Mouse (Mus musculus) urinary bladder, adult 2 months (tissue): ENCODE results near the gene Card10. TPM values are rescaled to one million over a fixed set of nuclear protein-coding genes. Genes with fewer than 3 reads are reported as not detected.
A peak's percentile ranks its signal among the peaks of the same experiment; 100 is the strongest.

Experiments used
- DNase-seq: peaks from one replicate; pipeline ENCODE4 v3.0.0; 2022; ENCODE audit warnings: low spot score
- polyA plus RNA-seq: library from polyadenylated mRNA; depleted of rRNA; stranded (reverse); fragments of >200 nt; gene quantifications from 2 replicates; pipeline ENCODE4 v1.2.3, GENCODE M21; 2012

The Card10 gene
- polyA plus RNA-seq, 1 experiment, result 9.5 TPM

DNA sequence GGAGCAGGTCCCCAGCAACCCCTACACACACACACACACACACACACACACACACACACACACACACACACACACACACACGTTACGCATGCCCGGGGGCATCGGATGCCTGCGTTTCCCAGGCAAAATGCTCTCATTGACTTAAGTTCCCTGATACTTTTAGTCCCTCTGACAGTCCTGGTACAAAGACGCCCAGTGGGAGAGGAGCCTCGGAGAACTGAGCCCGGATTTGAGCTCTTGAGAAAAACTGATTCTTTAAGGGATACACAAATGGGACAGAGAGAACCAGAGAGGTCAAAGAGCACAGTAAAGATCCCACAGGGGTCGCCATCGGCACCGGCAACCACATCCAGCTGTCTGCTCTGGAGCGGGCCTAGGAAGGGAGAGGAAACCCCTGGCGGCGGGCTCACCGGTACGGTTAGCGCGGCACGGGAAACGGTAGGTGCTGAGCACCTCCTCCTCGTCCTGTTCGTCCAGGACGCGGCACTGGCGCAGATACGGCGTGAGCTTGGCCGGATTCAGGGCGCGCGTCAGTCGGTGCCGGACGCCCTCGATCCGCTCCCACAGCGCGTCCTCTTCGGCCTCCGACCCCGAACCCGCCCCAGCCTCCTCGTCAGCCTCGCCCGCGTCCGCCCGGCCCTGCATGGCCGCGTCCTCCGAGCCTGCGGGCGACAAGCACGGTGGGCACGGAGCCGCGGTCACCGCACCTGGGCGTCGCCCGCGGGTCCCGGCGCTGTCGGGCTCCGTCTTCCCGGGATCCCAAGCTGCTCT, 686 bp downstream of the Card10 start:
- DNase-seq, result no peak

GRCm38 (mm10) chr15:78801571-78801970, 1.3 kb downstream of the Card10 start:
- DNase-seq, result no peak

DNA sequence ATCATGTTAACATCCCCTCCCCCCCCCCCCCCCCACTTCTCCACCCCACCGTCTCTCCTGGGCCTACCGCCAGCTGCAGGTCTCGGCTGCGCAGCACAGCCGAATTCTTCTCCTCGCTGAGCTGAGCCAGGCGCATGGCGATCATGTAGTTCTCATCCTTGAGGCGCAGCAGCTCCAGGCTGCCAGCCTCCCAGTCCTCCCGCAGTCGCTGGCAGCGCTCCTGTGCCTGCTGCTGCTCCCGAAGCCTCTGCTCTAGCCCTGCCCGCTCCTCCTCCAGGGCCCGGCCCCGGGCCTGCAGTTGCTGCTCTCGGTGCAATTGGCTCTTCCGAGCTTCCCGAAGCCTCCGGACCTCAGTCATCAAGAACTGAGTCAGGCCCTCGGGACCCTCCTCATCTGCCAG, 3.8 kb downstream of the Card10 start:
- no peak for DNase-seq

DNA sequence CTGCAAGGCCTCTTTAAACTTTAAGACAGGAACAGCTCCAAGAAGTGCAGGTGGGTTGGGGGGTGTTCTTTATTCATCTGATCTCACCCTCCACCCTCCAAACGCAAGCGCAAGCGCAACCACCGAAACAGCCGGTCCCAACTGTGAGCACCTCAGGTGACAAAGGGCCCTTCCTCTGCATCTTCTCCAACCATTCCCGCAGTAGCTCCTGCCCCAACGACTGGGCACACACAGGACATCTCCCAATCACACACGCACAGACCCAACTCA, 5.8 kb downstream of the Card10 start:
- DNase-seq, result no peak

DNA sequence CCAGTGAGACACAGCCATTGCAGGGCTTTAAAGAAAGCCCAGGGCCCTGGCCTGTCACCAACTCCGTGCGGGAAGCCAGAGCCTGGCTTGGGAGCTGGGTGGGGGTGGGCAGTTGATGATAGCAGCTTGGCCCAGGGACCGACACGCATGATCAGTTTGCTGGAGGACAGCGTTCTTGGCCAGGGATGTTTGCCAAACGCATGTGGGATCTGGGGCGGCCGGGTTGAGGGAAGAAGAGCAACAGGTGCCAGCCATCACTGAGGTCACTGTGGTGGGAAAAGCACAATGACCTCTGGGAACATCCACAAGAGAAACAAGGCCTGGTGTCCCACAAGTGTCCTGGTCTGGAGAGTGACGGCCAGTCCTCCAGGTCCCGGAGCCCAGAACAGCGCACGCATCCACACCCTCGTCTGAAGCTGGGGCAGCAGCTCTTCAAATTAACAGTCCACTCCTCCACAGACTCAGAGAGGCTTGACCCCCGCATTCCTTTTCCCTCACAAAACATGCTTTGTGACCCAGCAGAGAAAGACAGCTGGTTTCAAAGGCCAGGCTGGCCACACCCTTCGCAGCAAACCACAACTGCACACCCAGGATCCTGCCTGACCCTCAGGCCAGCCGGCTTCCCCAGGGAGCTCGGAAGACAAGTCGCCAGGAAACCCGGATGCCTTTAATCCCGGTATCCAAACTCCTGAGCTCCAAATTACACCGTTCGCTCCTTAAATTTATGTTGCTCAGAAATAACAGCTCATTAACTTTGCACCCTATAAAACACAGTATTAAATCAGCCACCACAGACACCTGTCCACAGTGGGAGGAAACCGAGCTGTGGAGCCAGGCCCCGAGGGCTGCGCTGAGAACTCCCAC, 6.4 kb downstream of the Card10 start:
- no peak for DNase-seq

GRCm38 (mm10) chr15:78790990-78791389, 11.9 kb downstream of the Card10 start:
- DNase-seq, result no peak

- DNase-seq, result no peak
Observed at GRCm38 (mm10) chr15:78790451-78790850, 12.4 kb downstream of the Card10 start.

GRCm38 (mm10) chr15:78789721-78790323, 13.0 kb downstream of the Card10 start:
- no peak for DNase-seq

- DNase-seq, result no peak
Observed at GRCm38 (mm10) chr15:78788042-78788441, 14.8 kb downstream of the Card10 start.

GRCm38 (mm10) chr15:78787287-78787856, 15.5 kb downstream of the Card10 start:
- no peak for DNase-seq

DNA sequence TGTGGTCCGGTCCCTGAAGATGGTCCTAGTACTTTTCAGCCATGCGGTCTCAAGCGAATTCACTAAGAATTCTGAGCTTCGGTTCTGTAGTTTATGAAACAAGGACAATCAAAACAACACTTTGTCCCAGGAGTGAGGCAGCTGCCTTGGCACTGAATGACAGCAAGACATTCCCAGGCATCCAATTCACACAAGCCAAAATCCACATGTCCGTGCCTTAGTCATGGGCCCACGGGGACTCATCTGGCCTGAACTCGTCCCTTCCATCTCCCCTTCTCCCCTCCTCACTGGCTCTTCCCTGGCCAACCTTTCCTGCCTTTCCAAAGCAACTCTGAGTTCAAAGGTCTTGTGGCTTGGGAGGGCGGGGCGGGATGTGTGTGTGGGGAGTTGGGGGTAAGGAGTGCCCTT, 16.4 kb downstream of the Card10 start:
- DNase-seq, result no peak

DNA sequence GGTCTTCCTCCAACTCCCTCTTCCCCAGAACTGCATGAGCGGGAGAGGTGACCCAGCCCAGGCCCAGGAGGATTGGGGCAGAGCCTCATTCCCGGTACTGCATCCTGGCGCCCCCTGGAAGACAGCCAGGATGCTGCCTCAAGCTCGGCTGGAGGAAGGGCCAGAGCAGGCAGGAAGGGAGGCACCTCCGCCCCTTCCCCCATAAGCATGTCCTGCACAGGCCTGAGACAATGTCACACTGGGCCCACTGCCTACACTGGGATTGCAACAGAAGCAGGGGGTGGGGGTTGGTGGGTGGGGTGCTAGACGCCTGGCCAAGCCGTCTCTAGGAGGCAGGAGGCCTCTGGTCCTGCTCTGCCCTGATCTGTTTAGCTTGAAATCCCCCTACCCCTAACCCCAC, 16.9 kb downstream of the Card10 start:
- DNase-seq, result no peak

- DNase-seq, result no peak
Observed at GRCm38 (mm10) chr15:78785258-78785657, 17.6 kb downstream of the Card10 start.

DNA sequence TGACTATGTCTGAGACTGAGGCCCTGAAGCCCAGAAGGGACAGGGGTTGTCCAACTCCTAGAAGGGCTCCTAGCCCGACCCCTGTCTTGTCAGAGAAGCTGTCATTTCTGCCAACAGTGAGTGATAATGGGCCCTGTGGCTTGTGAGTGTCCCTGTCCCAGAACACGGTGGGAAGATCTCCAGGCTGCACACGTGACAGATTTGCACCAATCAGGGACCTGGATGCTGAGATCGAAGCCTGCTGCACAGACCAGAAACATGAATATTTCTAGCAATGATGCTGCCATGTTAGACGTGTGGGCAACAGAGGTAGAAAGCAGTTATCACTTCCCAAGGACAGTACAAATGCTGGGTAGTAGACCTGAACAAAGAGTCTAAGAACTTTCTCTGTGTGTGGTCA, 18.3 kb downstream of the Card10 start:
- DNase-seq, result no peak

GRCm38 (mm10) chr15:78782348-78783103, 20.3 kb downstream of the Card10 start:
- no peak for DNase-seq

- DNase-seq, result no peak
Observed at GRCm38 (mm10) chr15:78780908-78781307, 21.9 kb downstream of the Card10 start.

GRCm38 (mm10) chr15:78780359-78780758, 22.5 kb downstream of the Card10 start:
- DNase-seq, result no peak

DNA sequence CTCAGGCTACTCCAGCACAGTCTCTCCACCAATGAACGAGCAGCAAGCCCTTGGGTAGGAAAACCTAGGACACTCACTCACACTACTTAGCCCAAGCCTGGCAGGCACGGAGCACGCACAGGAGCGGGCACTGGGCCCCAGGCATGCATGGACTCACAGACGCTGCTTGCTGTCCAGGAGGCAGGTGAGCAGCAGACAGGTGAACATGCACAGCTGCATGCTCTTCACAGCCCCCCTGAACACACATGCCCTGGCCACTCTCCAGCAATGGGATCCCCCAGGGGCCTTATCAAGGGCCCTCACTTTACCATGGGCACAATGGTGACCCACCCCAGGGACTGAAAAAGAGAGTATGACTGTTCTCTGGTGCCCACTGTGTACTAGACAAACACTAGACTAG, 23.2 kb downstream of the Card10 start:
- no peak for DNase-seq

DNA sequence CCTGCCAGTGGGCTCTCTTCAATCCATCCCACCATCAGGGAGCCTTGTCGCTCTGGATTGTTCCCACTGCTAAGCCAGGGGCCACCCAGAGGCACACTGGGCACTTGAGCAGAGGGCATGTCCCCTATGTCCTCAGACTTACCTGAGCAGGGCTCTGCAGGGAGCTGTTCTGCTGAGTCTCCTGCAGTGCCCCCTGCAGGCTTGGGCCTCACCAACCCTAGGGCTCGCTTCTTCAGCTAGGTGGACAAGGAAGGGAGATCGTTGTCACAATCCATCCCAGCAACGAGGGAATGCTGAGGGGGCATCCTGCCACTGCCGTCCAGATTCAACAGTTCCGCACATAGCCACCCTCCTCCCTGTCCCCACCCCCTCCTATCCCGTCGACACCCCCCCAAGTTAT, 23.6 kb downstream of the Card10 start:
- DNase-seq, result no peak

GRCm38 (mm10) chr15:78778077-78778870, 24.6 kb downstream of the Card10 start:
- peak; percentile 50 for DNase-seq

- no peak for DNase-seq
Observed at GRCm38 (mm10) chr15:78773290-78773729, 29.5 kb downstream of the Card10 start, which contains the start of gene Mfng. Mfng (minus strand) TSS chr15:78773475.
